Mouse (Mus musculus) heart, embryonic 13.5 days (tissue): ENCODE data around the gene Ube2v1. TPM values are rescaled to one million over a fixed set of nuclear protein-coding genes. Genes with fewer than 3 reads are reported as not detected.

ENCODE experiments used
- ATAC-seq: fragments of 200-750 bp; cut with Nextera tagmentation; 2 replicates; pipeline ENCODE4 v1.8.0; 2017; ENCODE audit warnings: moderate TSS enrichment; ENCODE audit not compliant: insufficient number of reproducible peaks, low FRiP score, low TSS enrichment; ENCODE audit errors: extremely low read depth
- H3K27ac ChIP-seq: fragments of 300-500 bp; sonication (generic); replicated peaks from 2 replicates; pipeline ENCODE4 v1.5.1; 2015; ENCODE audit warnings: moderate library complexity, mild to moderate bottlenecking, inconsistent platforms
- H3K27me3 ChIP-seq: fragments of 300-500 bp; sonication (generic); replicated peaks from 2 replicates; pipeline ENCODE4 v1.6.1; 2015; ENCODE audit warnings: mild to moderate bottlenecking, inconsistent platforms
- H3K36me3 ChIP-seq: fragments of 300-500 bp; sonication (generic); 2 replicates; pipeline ENCODE4 v1.6.1; 2015; ENCODE audit warnings: mild to moderate bottlenecking, inconsistent platforms
- H3K4me1 ChIP-seq: fragments of 300-500 bp; sonication (generic); 2 replicates; pipeline ENCODE4 v1.6.1; 2015; ENCODE audit warnings: inconsistent platforms
- H3K4me2 ChIP-seq: fragments of 300-500 bp; sonication (generic); 2 replicates; pipeline ENCODE4 v1.6.1; 2015; ENCODE audit warnings: inconsistent platforms, mild to moderate bottlenecking, moderate library complexity
- H3K4me3 ChIP-seq: fragments of 300-500 bp; sonication (generic); 2 replicates; pipeline ENCODE4 v1.5.1; 2015; ENCODE audit warnings: moderate library complexity, mild to moderate bottlenecking, inconsistent platforms
- H3K9ac ChIP-seq: fragments of 300-500 bp; sonication (generic); 2 replicates; pipeline ENCODE4 v1.6.1; 2015; ENCODE audit warnings: inconsistent platforms, mild to moderate bottlenecking, moderate library complexity
- H3K9me3 ChIP-seq: fragments of 300-500 bp; sonication (generic); 2 replicates; pipeline ENCODE4 v1.6.1; 2016; ENCODE audit warnings: inconsistent platforms
- WGBS: fragments of 180-500 bp; shearing (Covaris S2); methylation state at CpG from one replicate; pipeline ENCODE4 v1.1.7; 2015; ENCODE audit warnings: mixed read lengths; 5-methylcytosine and 5-hydroxymethylcytosine counted together
- polyA plus RNA-seq: library from polyadenylated mRNA; unstranded; fragments of >200 nt; fragmentation: Nextera tagmentation; extraction: Ambion mirVana; gene quantifications from 2 replicates; pipeline ENCODE4 v1.2.1, GENCODE M21; 2015

Gene Ube2v1
- polyA plus RNA-seq, 1 experiment from 2014 or later: 216 TPM

GRCm38 (mm10) chr2:167600481-167600995, 31.4 kb downstream of the Ube2v1 start:
- H3K4me3 ChIP-seq: no peak overlapping the region
- ATAC-seq: no peak
- H3K27me3 ChIP-seq: 0 out of 2 replicates have a peak, but pooled peaks cover 22% of the 10 kb centered on the region
- H3K9ac ChIP-seq: no peak overlapping the region
- no peaks in the 10 kb centered on the region for H3K36me3 ChIP-seq
- H3K4me2 ChIP-seq: no peak overlapping the region
- no peak overlapping the region for H3K27ac ChIP-seq
- 59% methylated on average over 8 of the region's 8 CpGs for WGBS
- peaks cover 51% of the 10 kb centered on the region for H3K4me1 ChIP-seq
- H3K9me3 ChIP-seq: no peaks in the 10 kb centered on the region

GRCm38 (mm10) chr2:167599917-167600316, 32.0 kb downstream of the Ube2v1 start:
- Histone ChIP-seq H3K4me1 (peaks cover 55% of the 10 kb centered on the region), H3K27ac (no peak overlapping the region), H3K27me3 (0 out of 2 replicates have a peak, but pooled peaks cover 22% of the 10 kb centered on the region), H3K4me2 (no peak overlapping the region), H3K4me3 (no peak overlapping the region), H3K9me3 (no peaks in the 10 kb centered on the region), H3K9ac (no peak overlapping the region), H3K36me3 (no peaks in the 10 kb centered on the region)
- ATAC-seq: no peak
- WGBS: 65% methylated on average over 6 of the region's 6 CpGs

- no peak overlapping the region for H3K27ac ChIP-seq
These were observed 32.7 kb downstream of the Ube2v1 start for GRCm38 (mm10) chr2:167599195-167599594.

GRCm38 (mm10) chr2:167597492-167598186, 34.3 kb downstream of the Ube2v1 start:
- peak overlapping the region; percentile 67 for H3K4me2 ChIP-seq
- H3K9ac ChIP-seq: peak overlapping the region; percentile 74
- no peaks in the 10 kb centered on the region for H3K9me3 ChIP-seq
- H3K27me3 ChIP-seq: 0 out of 2 replicates have a peak, but pooled peaks cover 11% of the 10 kb centered on the region
- ATAC-seq: peak; percentile 49; the same call in 1 of the 2 replicates
- WGBS: 20% methylated on average over 39 of the region's 40 CpGs
- peaks cover 61% of the 10 kb centered on the region for H3K4me1 ChIP-seq
- H3K4me3 ChIP-seq: peak overlapping the region; percentile 41
- no peaks in the 10 kb centered on the region for H3K36me3 ChIP-seq
- peak overlapping the region; percentile 82 for H3K27ac ChIP-seq

More at GRCm38 (mm10) chr2:167599195-167599594, 32.7 kb downstream of the Ube2v1 start:
- ATAC-seq: no peak
- WGBS: 79% methylated on average over 5 of the region's 5 CpGs
- Histone ChIP-seq H3K4me2 (no peak overlapping the region), H3K27me3 (0 out of 2 replicates have a peak, but pooled peaks cover 17% of the 10 kb centered on the region), H3K9me3 (no peaks in the 10 kb centered on the region), H3K9ac (no peak overlapping the region), H3K4me3 (no peak overlapping the region), H3K4me1 (peaks cover 57% of the 10 kb centered on the region), H3K36me3 (no peaks in the 10 kb centered on the region)

- 0 out of 2 replicates have a peak, but pooled peaks cover 7% of the 10 kb centered on the region for H3K27me3 ChIP-seq
- H3K4me1 ChIP-seq: peaks cover 59% of the 10 kb centered on the region
- H3K9me3 ChIP-seq: no peaks in the 10 kb centered on the region
- peak overlapping the region; percentile 67 for H3K4me2 ChIP-seq
- 34% methylated on average over 27 of the region's 27 CpGs for WGBS
- no peak for ATAC-seq
- peak overlapping the region; percentile 74 for H3K9ac ChIP-seq
- peak overlapping the region; percentile 41 for H3K4me3 ChIP-seq
- H3K36me3 ChIP-seq: no peaks in the 10 kb centered on the region
- H3K27ac ChIP-seq: peak overlapping the region; percentile 82
These were observed 35.0 kb downstream of the Ube2v1 start for GRCm38 (mm10) chr2:167596726-167597491.

- no peak overlapping the region for H3K4me3 ChIP-seq
- no peaks in the 10 kb centered on the region for H3K36me3 ChIP-seq
- H3K27me3 ChIP-seq: 0 out of 2 replicates have a peak, but pooled peaks cover 4% of the 10 kb centered on the region
- H3K4me2 ChIP-seq: no peak overlapping the region
- peaks cover 59% of the 10 kb centered on the region for H3K4me1 ChIP-seq
- no peak for ATAC-seq
- no peaks in the 10 kb centered on the region for H3K9me3 ChIP-seq
- peak overlapping the region; percentile 83 for H3K27ac ChIP-seq
- H3K9ac ChIP-seq: peak overlapping the region; percentile 58; the same call in 1 of the 2 replicates
- 43% methylated on average over 3 of the region's 4 CpGs for WGBS
These were observed 35.6 kb downstream of the Ube2v1 start for GRCm38 (mm10) chr2:167596262-167596661.

- WGBS: 30% methylated on average over 14 of the region's 14 CpGs
- H3K4me3 ChIP-seq: no peak overlapping the region
- peaks cover 59% of the 10 kb centered on the region for H3K4me1 ChIP-seq
- H3K9me3 ChIP-seq: no peaks in the 10 kb centered on the region
- H3K27me3 ChIP-seq: 0 out of 2 replicates have a peak, but pooled peaks cover 4% of the 10 kb centered on the region
- H3K4me2 ChIP-seq: no peak overlapping the region
- peak overlapping the region; percentile 58 for H3K9ac ChIP-seq
- no peaks in the 10 kb centered on the region for H3K36me3 ChIP-seq
- H3K27ac ChIP-seq: peak overlapping the region; percentile 83
- ATAC-seq: no peak
These were observed 36.1 kb downstream of the Ube2v1 start for GRCm38 (mm10) chr2:167595761-167596171.

GRCm38 (mm10) chr2:167594444-167594934, 37.4 kb downstream of the Ube2v1 start:
- Histone ChIP-seq H3K27me3 (0 out of 2 replicates have a peak, but pooled peaks cover 4% of the 10 kb centered on the region), H3K4me1 (peaks cover 59% of the 10 kb centered on the region), H3K4me2 (peak overlapping the region; percentile 11; the same call in 1 of the 2 replicates), H3K4me3 (no peak overlapping the region), H3K9me3 (no peaks in the 10 kb centered on the region), H3K9ac (no peak overlapping the region), H3K36me3 (no peaks in the 10 kb centered on the region), H3K27ac (peak overlapping the region; percentile 83)
- 25% methylated on average over 10 of the region's 10 CpGs for WGBS
- ATAC-seq: peak; percentile 62

GRCm38 (mm10) chr2:167593551-167594250, 38.2 kb downstream of the Ube2v1 start:
- Histone ChIP-seq H3K36me3 (no peaks in the 10 kb centered on the region), H3K9ac (no peak overlapping the region), H3K4me2 (no peak overlapping the region), H3K4me1 (peaks cover 63% of the 10 kb centered on the region), H3K4me3 (no peak overlapping the region), H3K9me3 (no peaks in the 10 kb centered on the region), H3K27ac (peak overlapping the region; percentile 83), H3K27me3 (0 out of 2 replicates have a peak, but pooled peaks cover 4% of the 10 kb centered on the region)
- WGBS: 75% methylated on average over 4 of the region's 4 CpGs
- no peak for ATAC-seq

- Histone ChIP-seq H3K4me1 (peaks cover 51% of the 10 kb centered on the region), H3K4me2 (peak overlapping the region; percentile 65), H3K4me3 (peak overlapping the region; percentile 40), H3K27ac (peak overlapping the region; percentile 81), H3K9me3 (no peaks in the 10 kb centered on the region), H3K9ac (peak overlapping the region; percentile 77), H3K27me3 (no peaks in the 10 kb centered on the region), H3K36me3 (no peaks in the 10 kb centered on the region)
- no peak for ATAC-seq
- WGBS: 21% methylated on average over 21 of the region's 21 CpGs
These were observed 42.9 kb downstream of the Ube2v1 start for GRCm38 (mm10) chr2:167588774-167589577.
